Mouse (Mus musculus): ENCODE results near the gene Ms4a6b. TPM values are rescaled to one million over a fixed set of nuclear protein-coding genes. Genes with fewer than 3 reads are reported as not detected.
A peak's percentile ranks its signal among the peaks of the same experiment; 100 is the strongest.
"Not testable (repeated sequence)": the region's sequence is repeated elsewhere in the genome, so short reads cannot be mapped to it uniquely, and the experiment has no call there.

Ms4a6b gene
- polyA plus RNA-seq, 1 experiment, result 1.2 TPM

DNA sequence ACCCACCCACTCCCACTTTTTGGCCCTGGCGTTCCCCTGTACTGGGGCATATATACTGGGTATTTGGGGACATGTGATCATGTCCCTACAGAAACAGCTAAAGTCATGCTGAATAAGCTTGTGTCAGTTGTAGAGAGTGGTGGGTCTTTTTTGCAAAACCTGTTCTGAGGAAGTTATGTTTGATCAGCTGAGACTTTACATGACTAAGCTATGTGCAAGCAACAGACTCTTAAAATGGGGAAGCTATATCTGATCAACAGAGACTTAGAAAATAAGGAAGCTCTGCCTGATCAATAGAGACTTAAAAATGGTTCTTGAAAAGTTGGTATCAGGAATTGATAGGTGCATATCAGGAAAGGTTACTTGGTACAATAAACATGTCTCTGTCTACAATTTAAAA is 17.1 kb downstream of the Ms4a6b start:
- H3K27ac ChIP-seq (ENCODE audit: control insufficient read depth, insufficient read depth, low read depth, low read length), result no peak overlapping the region
- no peaks in the 10 kb centered on the region for H3K36me3 ChIP-seq (ENCODE audit: control insufficient read depth, insufficient read depth, low read length)
- H3K4me1 ChIP-seq (ENCODE audit: control insufficient read depth, insufficient read depth, low read length), result no peaks in the 10 kb centered on the region; the same call in 1 of the 2 replicates
- TF ChIP-seq CTCF (IDR thresholded peaks at IDR 0.05; ENCODE audit: control insufficient read depth, insufficient read depth, insufficient replicate concordance, low read depth, low read length) (no peak), POLR2A (IDR thresholded peaks at IDR 0.05; ENCODE audit: control insufficient read depth, low read depth, low read length) (no peak)
- no peaks in the 10 kb centered on the region for H3K27me3 ChIP-seq (ENCODE audit: control insufficient read depth, insufficient read depth, low read length)
- no peak overlapping the region for H3K4me3 ChIP-seq (ENCODE audit: control insufficient read depth, low read depth, low read length)

DNA sequence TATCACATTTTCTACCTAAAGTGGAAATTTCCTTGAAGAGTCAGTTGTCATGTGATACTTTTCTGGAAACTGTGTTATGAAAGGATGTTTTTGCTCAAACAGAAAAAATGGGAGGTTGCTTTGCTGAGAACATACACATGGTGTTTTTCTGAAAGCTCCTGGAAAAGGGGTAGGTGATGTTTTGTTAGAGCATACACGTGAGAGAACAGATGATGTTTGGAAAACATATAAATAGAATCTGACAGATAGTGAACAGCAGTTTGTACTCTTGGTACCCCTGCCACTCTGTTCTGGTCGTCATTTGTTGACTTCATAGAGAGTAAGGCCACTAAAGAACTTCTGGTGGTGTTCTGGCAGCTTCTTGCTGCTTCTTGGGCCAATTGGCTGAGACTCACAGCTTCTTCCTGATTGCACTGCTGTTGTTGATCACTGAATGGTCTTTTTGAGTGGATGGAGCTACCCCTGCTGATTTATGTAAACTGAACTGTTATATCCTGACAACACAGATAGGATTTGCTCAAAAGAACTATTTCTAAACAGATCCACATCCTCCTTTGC is 17.7 kb downstream of the Ms4a6b start:
- Histone ChIP-seq H3K27me3 (ENCODE audit: control insufficient read depth, insufficient read depth, low read length) (no peaks in the 10 kb centered on the region), H3K36me3 (ENCODE audit: control insufficient read depth, insufficient read depth, low read length) (no peaks in the 10 kb centered on the region), H3K4me3 (ENCODE audit: control insufficient read depth, low read depth, low read length) (no peak overlapping the region), H3K4me1 (ENCODE audit: control insufficient read depth, insufficient read depth, low read length) (no peaks in the 10 kb centered on the region; the same call in 1 of the 2 replicates), H3K27ac (ENCODE audit: control insufficient read depth, insufficient read depth, low read depth, low read length) (no peak overlapping the region)
- TF ChIP-seq POLR2A (IDR thresholded peaks at IDR 0.05; ENCODE audit: control insufficient read depth, low read depth, low read length) (no peak), CTCF (IDR thresholded peaks at IDR 0.05; ENCODE audit: control insufficient read depth, insufficient read depth, insufficient replicate concordance, low read depth, low read length) (no peak)

DNA sequence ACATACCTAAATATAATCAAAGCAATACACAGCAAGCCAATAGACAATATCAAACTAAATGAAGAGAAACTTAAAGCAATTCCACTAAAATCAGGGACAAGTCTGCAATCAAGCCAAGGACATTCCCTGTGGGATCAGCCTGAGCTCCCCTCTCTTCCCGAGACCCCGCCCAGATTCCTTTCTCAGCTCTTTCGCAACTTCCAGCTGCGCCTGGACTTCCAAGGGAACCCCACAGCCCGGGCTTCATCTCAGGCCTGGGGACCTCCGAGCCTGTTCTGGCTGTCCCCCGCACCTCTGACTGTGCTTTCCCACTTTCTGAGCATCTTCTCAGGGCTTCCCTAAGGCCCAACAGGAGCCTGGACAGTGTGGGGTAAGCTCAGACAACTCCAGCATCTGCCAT is 20.3 kb downstream of the Ms4a6b start, which contains the start of gene Ms4a4d:
Gene Ms4a4d (plus strand): TSS at position 209 of the 400 bp plus-strand sequence.
- peak within 1 kb of the TSS; percentile 4 for H3K4me3 ChIP-seq (ENCODE audit: control insufficient read depth, low read depth, low read length)
- peak within 1 kb of the TSS; percentile 15; the same call in 1 of the 2 replicates for H3K27ac ChIP-seq (ENCODE audit: control insufficient read depth, insufficient read depth, low read depth, low read length)

DNA sequence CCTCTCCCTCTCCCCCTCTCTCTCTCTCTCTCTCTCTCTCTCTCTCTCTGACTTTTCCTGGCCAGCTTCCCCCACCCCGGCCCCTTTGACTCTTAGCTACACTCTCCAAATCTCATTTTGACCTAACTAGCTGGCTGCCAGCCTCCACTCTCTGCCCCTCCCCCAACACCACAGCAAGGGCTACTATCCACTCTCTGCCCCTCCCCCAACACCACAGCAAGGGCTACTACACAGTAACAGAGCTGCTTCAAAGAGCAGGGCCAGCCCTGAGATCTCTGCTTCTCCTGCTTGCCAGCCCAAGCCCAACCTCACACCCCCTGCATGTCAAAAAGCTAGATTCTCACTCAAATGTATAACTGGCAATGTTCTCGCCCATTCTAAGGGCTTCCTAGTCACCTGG is 21.0 kb downstream of the Ms4a6b start:
- no peaks in the 10 kb centered on the region for H3K27me3 ChIP-seq (ENCODE audit: control insufficient read depth, insufficient read depth, low read length)
- no peak overlapping the region for H3K27ac ChIP-seq (ENCODE audit: control insufficient read depth, insufficient read depth, low read depth, low read length)
- no peaks in the 10 kb centered on the region for H3K36me3 ChIP-seq (ENCODE audit: control insufficient read depth, insufficient read depth, low read length)
- no peak for TF ChIP-seq CTCF (IDR thresholded peaks at IDR 0.05; ENCODE audit: control insufficient read depth, insufficient read depth, insufficient replicate concordance, low read depth, low read length)
- no peak for TF ChIP-seq POLR2A (IDR thresholded peaks at IDR 0.05; ENCODE audit: control insufficient read depth, low read depth, low read length)
- H3K4me1 ChIP-seq (ENCODE audit: control insufficient read depth, insufficient read depth, low read length), result no peaks in the 10 kb centered on the region; the same call in 1 of the 2 replicates
- no peak overlapping the region for H3K4me3 ChIP-seq (ENCODE audit: control insufficient read depth, low read depth, low read length)

More for the DNA sequence above, 20.3 kb downstream of the Ms4a6b start, which contains the start of gene Ms4a4d:
- no peaks in the 10 kb centered on the region for H3K27me3 ChIP-seq (ENCODE audit: control insufficient read depth, insufficient read depth, low read length)
- no peaks in the 10 kb centered on the region for H3K36me3 ChIP-seq (ENCODE audit: control insufficient read depth, insufficient read depth, low read length)
- TF ChIP-seq POLR2A (IDR thresholded peaks at IDR 0.05; ENCODE audit: control insufficient read depth, low read depth, low read length) (no peak), CTCF (IDR thresholded peaks at IDR 0.05; ENCODE audit: control insufficient read depth, insufficient read depth, insufficient replicate concordance, low read depth, low read length) (no peak)
- H3K4me1 ChIP-seq (ENCODE audit: control insufficient read depth, insufficient read depth, low read length), result no peaks in the 10 kb centered on the region; the same call in 1 of the 2 replicates

DNA sequence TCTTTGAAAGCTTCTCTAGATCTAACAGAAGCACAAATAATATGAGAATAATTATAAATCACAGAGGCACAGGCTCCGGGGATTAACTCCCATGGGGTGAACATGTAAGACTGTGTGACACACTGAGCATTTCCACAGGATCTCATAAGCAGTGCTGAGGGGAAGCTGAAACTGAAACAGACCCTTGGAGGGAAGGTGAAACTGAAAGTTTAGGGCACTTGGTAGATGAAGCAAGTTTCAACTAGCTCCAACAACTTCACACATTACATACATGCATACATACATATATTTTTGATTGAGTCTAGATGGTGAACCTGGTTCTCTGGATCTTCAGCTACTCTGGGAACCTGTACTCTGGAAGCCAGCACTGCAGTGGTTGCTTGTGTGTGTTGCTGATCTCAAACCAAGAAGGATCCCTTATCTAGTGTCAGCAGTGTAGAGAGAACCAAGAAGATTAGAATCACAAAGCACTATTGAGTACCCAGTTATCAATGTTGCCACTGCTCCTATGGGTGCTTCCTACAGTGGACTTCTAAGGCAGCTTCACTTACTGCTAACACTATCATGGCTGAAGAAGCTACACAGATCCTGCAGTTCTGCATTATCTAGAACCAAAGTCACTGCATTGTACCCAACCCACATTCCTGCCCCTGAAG is 24.0 kb downstream of the Ms4a6b start:
- H3K27me3 ChIP-seq (ENCODE audit: control insufficient read depth, insufficient read depth, low read length); H3K27ac ChIP-seq (ENCODE audit: control insufficient read depth, insufficient read depth, low read depth, low read length); H3K36me3 ChIP-seq (ENCODE audit: control insufficient read depth, insufficient read depth, low read length); H3K4me1 ChIP-seq (ENCODE audit: control insufficient read depth, insufficient read depth, low read length); H3K4me3 ChIP-seq (ENCODE audit: control insufficient read depth, low read depth, low read length): not testable (repeated sequence)

DNA sequence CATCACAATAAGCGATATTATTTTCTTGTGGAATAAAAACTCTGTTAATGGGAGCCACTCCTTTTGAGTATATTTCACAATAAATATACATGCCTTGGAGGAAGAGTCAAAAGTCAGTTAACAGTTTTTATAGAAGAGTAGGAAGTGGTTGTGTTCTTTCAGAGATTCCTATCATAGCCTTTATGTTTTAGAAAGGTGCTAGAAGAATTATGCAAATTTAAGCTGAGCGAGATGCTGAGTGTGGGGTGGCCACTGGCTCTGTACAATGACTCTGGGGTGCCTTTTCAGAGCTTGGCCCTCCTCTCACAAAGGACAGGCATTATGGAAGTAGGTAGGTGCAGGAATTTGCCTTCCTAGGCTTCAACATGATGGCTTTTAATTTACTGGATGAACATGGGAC is 28.1 kb downstream of the Ms4a6b start:
- H3K4me3 ChIP-seq (ENCODE audit: control insufficient read depth, low read depth, low read length); H3K4me1 ChIP-seq (ENCODE audit: control insufficient read depth, insufficient read depth, low read length); H3K27ac ChIP-seq (ENCODE audit: control insufficient read depth, insufficient read depth, low read depth, low read length); H3K36me3 ChIP-seq (ENCODE audit: control insufficient read depth, insufficient read depth, low read length); H3K27me3 ChIP-seq (ENCODE audit: control insufficient read depth, insufficient read depth, low read length): not testable (repeated sequence)

DNA sequence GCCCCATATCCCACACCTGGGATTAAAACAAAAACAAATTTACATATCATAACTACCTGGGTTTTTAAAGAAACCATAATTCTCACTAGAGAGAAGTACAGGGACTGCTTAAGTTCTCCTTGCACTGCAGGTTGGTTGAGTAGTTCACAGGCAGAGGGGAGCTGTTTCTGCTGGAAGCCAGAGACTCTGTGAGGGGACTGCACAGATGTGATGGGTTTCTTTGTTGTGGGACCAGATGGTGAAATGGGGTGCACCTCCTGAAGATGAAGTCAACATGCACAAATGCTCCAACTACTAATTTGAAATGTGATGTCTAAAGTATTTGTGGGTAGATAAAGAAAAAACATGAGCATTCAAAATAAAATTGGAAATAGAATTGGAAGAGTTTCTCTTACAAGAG is 31.6 kb downstream of the Ms4a6b start:
- no peak overlapping the region for H3K27ac ChIP-seq (ENCODE audit: control insufficient read depth, insufficient read depth, low read depth, low read length)
- H3K4me1 ChIP-seq (ENCODE audit: control insufficient read depth, insufficient read depth, low read length), result no peaks in the 10 kb centered on the region
- TF ChIP-seq POLR2A (IDR thresholded peaks at IDR 0.05; ENCODE audit: control insufficient read depth, low read depth, low read length), result no peak
- no peak for TF ChIP-seq CTCF (IDR thresholded peaks at IDR 0.05; ENCODE audit: control insufficient read depth, insufficient read depth, insufficient replicate concordance, low read depth, low read length)
- H3K4me3 ChIP-seq (ENCODE audit: control insufficient read depth, low read depth, low read length), result no peak overlapping the region
- H3K27me3 ChIP-seq (ENCODE audit: control insufficient read depth, insufficient read depth, low read length), result no peaks in the 10 kb centered on the region
- no peaks in the 10 kb centered on the region for H3K36me3 ChIP-seq (ENCODE audit: control insufficient read depth, insufficient read depth, low read length)

DNA sequence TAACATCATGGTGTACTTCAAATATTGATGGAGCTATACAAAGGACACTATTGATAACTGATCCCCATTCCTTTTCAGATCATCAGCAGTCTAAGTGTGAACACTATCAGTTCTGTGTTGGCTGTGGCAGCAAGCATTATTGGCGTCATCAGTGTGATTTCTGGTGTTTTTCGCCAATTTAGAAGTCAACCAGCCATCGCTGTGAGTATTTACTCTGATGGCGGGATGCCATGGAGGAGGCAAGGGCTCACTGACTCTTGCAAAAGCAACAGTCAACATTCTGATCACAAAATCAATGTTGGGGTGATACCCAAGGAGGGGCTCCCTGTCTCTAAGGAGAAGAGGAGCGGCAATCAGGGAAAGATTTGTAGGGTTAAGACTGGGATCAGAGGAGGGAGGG is 38.4 kb downstream of the Ms4a6b start:
- Histone ChIP-seq H3K27ac (ENCODE audit: control insufficient read depth, insufficient read depth, low read depth, low read length) (no peak overlapping the region), H3K4me1 (ENCODE audit: control insufficient read depth, insufficient read depth, low read length) (no peaks in the 10 kb centered on the region), H3K36me3 (ENCODE audit: control insufficient read depth, insufficient read depth, low read length) (no peaks in the 10 kb centered on the region), H3K4me3 (ENCODE audit: control insufficient read depth, low read depth, low read length) (no peak overlapping the region), H3K27me3 (ENCODE audit: control insufficient read depth, insufficient read depth, low read length) (no peaks in the 10 kb centered on the region)
- no peak for TF ChIP-seq CTCF (IDR thresholded peaks at IDR 0.05; ENCODE audit: control insufficient read depth, insufficient read depth, insufficient replicate concordance, low read depth, low read length)
- no peak for TF ChIP-seq POLR2A (IDR thresholded peaks at IDR 0.05; ENCODE audit: control insufficient read depth, low read depth, low read length)

DNA sequence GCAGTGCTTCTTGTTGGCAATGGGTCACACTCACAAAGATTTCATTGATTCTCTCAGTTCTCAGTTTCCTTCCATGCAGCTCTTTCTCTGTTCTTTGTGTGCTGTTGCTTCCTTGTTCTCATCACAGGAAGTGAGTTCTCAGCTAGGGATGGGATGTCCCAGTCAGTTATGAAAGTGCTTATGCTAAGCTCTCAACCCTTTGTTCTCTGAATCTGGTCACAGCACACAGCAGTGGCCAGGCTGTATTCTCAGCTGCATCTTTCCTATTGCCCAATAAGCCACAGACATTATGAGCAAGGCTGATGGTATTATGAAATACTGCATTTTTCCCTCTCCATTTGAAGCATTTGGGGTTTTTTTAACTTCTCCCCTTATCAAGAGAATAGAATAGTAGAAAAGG is 43.2 kb downstream of the Ms4a6b start:
- not testable (repeated sequence) for H3K4me1 ChIP-seq (ENCODE audit: control insufficient read depth, insufficient read depth, low read length); H3K27ac ChIP-seq (ENCODE audit: control insufficient read depth, insufficient read depth, low read depth, low read length); H3K4me3 ChIP-seq (ENCODE audit: control insufficient read depth, low read depth, low read length); H3K27me3 ChIP-seq (ENCODE audit: control insufficient read depth, insufficient read depth, low read length); H3K36me3 ChIP-seq (ENCODE audit: control insufficient read depth, insufficient read depth, low read length)

All from testis, adult 2 months (tissue).